Mouse (Mus musculus) olfactory bulb, adult 2 months (tissue): ENCODE results near the gene Arhgap8. TPM values are rescaled to one million over a fixed set of nuclear protein-coding genes. Genes with fewer than 3 reads are reported as not detected.
"Not testable (repeated sequence)": the region's sequence is repeated elsewhere in the genome, so short reads cannot be mapped to it uniquely, and the experiment has no call there.

Source experiments
- H3K27ac ChIP-seq: fragments of 200-500 bp; 2 replicates; pipeline ENCODE4 v1.5.1; 2012; ENCODE audit warnings: low read depth, low read length; ENCODE audit not compliant: insufficient read depth
- H3K4me1 ChIP-seq: fragments of 200-500 bp; 2 replicates; pipeline ENCODE4 v1.6.1; 2012; ENCODE audit warnings: low read length; ENCODE audit not compliant: control insufficient read depth, insufficient read depth
- H3K4me3 ChIP-seq: fragments of 200-500 bp; 2 replicates; pipeline ENCODE4 v1.5.1; 2012; ENCODE audit warnings: mild to moderate bottlenecking, low read depth, low read length, moderate library complexity; ENCODE audit not compliant: insufficient read depth
- CTCF ChIP-seq: fragments of 200-500 bp; IDR thresholded peaks from 2 replicates; pipeline ENCODE4 v1.5.1; 2012; ENCODE audit warnings: low read depth, mild to moderate bottlenecking, low read length, moderate library complexity; ENCODE audit not compliant: insufficient read depth
- POLR2A ChIP-seq: fragments of 200-500 bp; IDR thresholded peaks from 2 replicates; pipeline ENCODE4 v1.6.1; 2012; ENCODE audit warnings: mild to moderate bottlenecking, low read depth, low read length, moderate library complexity; ENCODE audit not compliant: insufficient read depth
- WGBS: fragments of 180-500 bp; shearing (Covaris S2); methylation state at CpG from one replicate; pipeline ENCODE4 v1.1.7; 2018; 5-methylcytosine and 5-hydroxymethylcytosine counted together
- polyA plus RNA-seq: library from polyadenylated mRNA; stranded (reverse); fragments of >200 nt; gene quantifications from 2 replicates; pipeline ENCODE4 v1.2.4, GENCODE M21; 2012; ENCODE audit warnings: low replicate concordance; ENCODE audit not compliant: missing spikeins, insufficient read depth, insufficient read length

The Arhgap8 gene
- polyA plus RNA-seq, 1 experiment = not detected

- Histone ChIP-seq H3K4me1 (no peaks in the 10 kb centered on the region), H3K4me3 (no peak overlapping the region), H3K27ac (no peak overlapping the region)
- WGBS = 94% methylated on average over 6 of the region's 6 CpGs
- no peak for TF ChIP-seq POLR2A
- no peak for TF ChIP-seq CTCF
These were observed 14.4 kb upstream of the Arhgap8 start for GRCm38 (mm10) chr15:84705351-84705901.

GRCm38 (mm10) chr15:84706983-84707619 is 12.8 kb upstream of the Arhgap8 start:
- Histone ChIP-seq H3K4me3 (no peak overlapping the region), H3K27ac (no peak overlapping the region), H3K4me1 (no peaks in the 10 kb centered on the region)
- TF ChIP-seq POLR2A (no peak), CTCF (no peak)
- WGBS = 87% methylated on average over 6 of the region's 6 CpGs

- H3K4me1 ChIP-seq = peaks cover 9% of the 10 kb centered on the region
- H3K27ac ChIP-seq = no peak overlapping the region
- TF ChIP-seq CTCF (no peak), POLR2A (no peak)
- 68% methylated on average over 14 of the region's 14 CpGs for WGBS
- H3K4me3 ChIP-seq = no peak overlapping the region
These were observed 7.1 kb upstream of the Arhgap8 start for GRCm38 (mm10) chr15:84712566-84713405.

- 8% methylated on average over 17 of the region's 17 CpGs for WGBS
- no peak overlapping the region for H3K27ac ChIP-seq
- H3K4me1 ChIP-seq = peaks cover 11% of the 10 kb centered on the region
- no peak for TF ChIP-seq CTCF
- TF ChIP-seq POLR2A = no peak
- peak overlapping the region; percentile 21 for H3K4me3 ChIP-seq
These were observed 5.1 kb upstream of the Arhgap8 start for GRCm38 (mm10) chr15:84714730-84715129.

GRCm38 (mm10) chr15:84715132-84715531 is 4.7 kb upstream of the Arhgap8 start:
- 43% methylated on average over 11 of the region's 11 CpGs for WGBS
- no peak overlapping the region for H3K27ac ChIP-seq
- no peak overlapping the region for H3K4me3 ChIP-seq
- TF ChIP-seq POLR2A = no peak
- no peak for TF ChIP-seq CTCF
- H3K4me1 ChIP-seq = peaks cover 15% of the 10 kb centered on the region

- not testable (repeated sequence) for H3K27ac ChIP-seq, H3K4me3 ChIP-seq
- H3K4me1 ChIP-seq = peaks cover 21% of the 10 kb centered on the region
- 80% methylated on average over 6 of the region's 6 CpGs for WGBS
These were observed 2.1 kb upstream of the Arhgap8 start for GRCm38 (mm10) chr15:84717570-84718270.

- H3K27ac ChIP-seq = no peak overlapping the region
- TF ChIP-seq POLR2A (no peak), CTCF (no peak)
- H3K4me1 ChIP-seq = peaks cover 21% of the 10 kb centered on the region
- H3K4me3 ChIP-seq = no peak overlapping the region
- 76% methylated on average over 3 of the region's 3 CpGs for WGBS
These were observed 1.1 kb upstream of the Arhgap8 start for GRCm38 (mm10) chr15:84718785-84719184.

GRCm38 (mm10) chr15:84720291-84721204 is 696 bp downstream of the Arhgap8 start:
- Histone ChIP-seq H3K4me1 (peaks cover 12% of the 10 kb centered on the region), H3K27ac (no peak overlapping the region), H3K4me3 (no peak overlapping the region; the same call in 1 of the 2 replicates)
- WGBS = 22% methylated on average over 33 of the region's 33 CpGs
- no peak for TF ChIP-seq POLR2A
- TF ChIP-seq CTCF = no peak

- 94% methylated on average over 1 of the region's 1 CpGs for WGBS
- H3K27ac ChIP-seq, H3K4me3 ChIP-seq: not testable (repeated sequence)
- H3K4me1 ChIP-seq = peaks cover 12% of the 10 kb centered on the region
These were observed 3.8 kb downstream of the Arhgap8 start for GRCm38 (mm10) chr15:84723656-84724055.
